Mouse (Mus musculus) WW6 (cell line): ENCODE results near the gene Tpi1.

ENCODE experiments used
- DNase-seq: peaks from one replicate; pipeline ENCODE4 v3.0.0-alpha.2; 2013; ENCODE audit warnings: low read depth, low spot score

Tpi1 gene

GRCm38 (mm10) chr6:124779222-124779983 lies 34.7 kb downstream of the Tpi1 start, which contains the start of gene Lrrc23:
Lrrc23 (minus strand) TSS chr6:124779727.
- peak; percentile 61 for DNase-seq

- DNase-seq = no peak
Measured at GRCm38 (mm10) chr6:124770511-124770910, 43.6 kb downstream of the Tpi1 start.

GRCm38 (mm10) chr6:124770013-124770412 lies 44.1 kb downstream of the Tpi1 start:
- no peak for DNase-seq

- DNase-seq = no peak
Measured at GRCm38 (mm10) chr6:124769101-124769765, 44.9 kb downstream of the Tpi1 start, which contains the start of gene Eno2. Eno2 (minus strand) TSS chr6:124769673.

- no peak for DNase-seq
Measured at GRCm38 (mm10) chr6:124768704-124769044, 45.4 kb downstream of the Tpi1 start.

- no peak for DNase-seq
Measured at GRCm38 (mm10) chr6:124767920-124768703, 46.0 kb downstream of the Tpi1 start.

GRCm38 (mm10) chr6:124767536-124767919 lies 46.6 kb downstream of the Tpi1 start:
- no peak for DNase-seq

GRCm38 (mm10) chr6:124765951-124766350 lies 48.1 kb downstream of the Tpi1 start:
- DNase-seq = no peak
